Mouse (Mus musculus) embryonic fibroblast, embryonic 13.5 days (primary cell): Measurements from ENCODE around the gene Robo1.

Source experiments
- CTCF ChIP-seq: IDR thresholded peaks from 2 replicates; pipeline ENCODE4 v1.5.1; 2011; ENCODE audit warnings: mild to moderate bottlenecking, control low read depth, low read length, moderate library complexity, borderline replicate concordance; ENCODE audit not compliant: insufficient read depth
- POLR2A ChIP-seq: IDR thresholded peaks from 2 replicates; pipeline ENCODE4 v1.6.1; 2011; ENCODE audit warnings: low read depth, mild to moderate bottlenecking, control low read depth, low read length, moderate library complexity

- TF ChIP-seq POLR2A (no peak), CTCF (no peak)
These were observed 704.8 kb downstream of the Robo1 start for GRCm38 (mm10) chr16:73012926-73013325.
